Mouse (Mus musculus) heart, embryonic 10.5 days (tissue): ENCODE data around the gene Mpi. TPM values are rescaled to one million over a fixed set of nuclear protein-coding genes. Genes with fewer than 3 reads are reported as not detected.

ENCODE experiments used
- DNase-seq: peaks from one replicate; pipeline ENCODE4 v3.0.0-alpha.2; 2017; ENCODE audit warnings: low spot score
- H3K27ac ChIP-seq: fragments of 300-500 bp; sonication (generic); 2 replicates; pipeline ENCODE4 v1.5.1; 2016; ENCODE audit warnings: mild to moderate bottlenecking
- H3K27me3 ChIP-seq: fragments of 300-500 bp; sonication (generic); 2 replicates; pipeline ENCODE4 v1.6.1; 2016; ENCODE audit warnings: mild to moderate bottlenecking; ENCODE audit not compliant: poor library complexity, insufficient read depth, severe bottlenecking
- H3K36me3 ChIP-seq: fragments of 300-500 bp; sonication (generic); 2 replicates; pipeline ENCODE4 v1.6.1; 2016; ENCODE audit warnings: mild to moderate bottlenecking, moderate library complexity
- H3K4me1 ChIP-seq: fragments of 300-500 bp; sonication (generic); 2 replicates; pipeline ENCODE4 v1.6.1; 2016; ENCODE audit warnings: mild to moderate bottlenecking
- H3K4me3 ChIP-seq: fragments of 300-500 bp; sonication (generic); 2 replicates; pipeline ENCODE4 v1.5.1; 2016; ENCODE audit warnings: mild to moderate bottlenecking, moderate library complexity
- H3K9me3 ChIP-seq: fragments of 300-500 bp; sonication (generic); 2 replicates; pipeline ENCODE4 v1.6.1; 2016; ENCODE audit warnings: mild to moderate bottlenecking, moderate library complexity
- WGBS: fragments of 180-500 bp; shearing (Covaris S2); methylation state at CpG from one replicate; pipeline ENCODE4 v1.1.7; 2016; 5-methylcytosine and 5-hydroxymethylcytosine counted together
- polyA plus RNA-seq: library from polyadenylated mRNA; unstranded; fragments of >200 nt; fragmentation: Nextera tagmentation; extraction: Ambion mirVana; gene quantifications from 2 replicates; pipeline ENCODE4 v1.2.1, GENCODE M21; 2016

The Mpi gene
- 80.6 and 102 TPM in 2 replicates for polyA plus RNA-seq

- Histone ChIP-seq H3K27me3 (no peaks in the 10 kb centered on the region), H3K27ac (peak within 1 kb of the TSS; percentile 86), H3K36me3 (peaks cover 35% of the 10 kb centered on the region), H3K4me1 (peaks cover 51% of the 10 kb centered on the region), H3K4me3 (peak within 1 kb of the TSS; percentile 81), H3K9me3 (no peaks in the 10 kb centered on the region)
- under 1% methylated on average over 28 of the region's 28 CpGs for WGBS
- peak; percentile 86 for DNase-seq
These were observed at the start of gene Mpi for GRCm38 (mm10) chr9:57552139-57552887. Gene Mpi (minus strand): TSS chr9:57552763.

GRCm38 (mm10) chr9:57602098-57602497 lies 49.5 kb upstream of the Mpi start:
- Histone ChIP-seq H3K36me3 (no peaks in the 10 kb centered on the region), H3K27ac (no peak overlapping the region), H3K27me3 (peaks cover 25% of the 10 kb centered on the region), H3K9me3 (no peaks in the 10 kb centered on the region), H3K4me3 (no peak overlapping the region), H3K4me1 (peaks cover 64% of the 10 kb centered on the region)
- 32% methylated on average over 8 of the region's 8 CpGs for WGBS
- DNase-seq: no peak

GRCm38 (mm10) chr9:57601353-57601706 lies 48.8 kb upstream of the Mpi start:
- H3K4me1 ChIP-seq: peaks cover 63% of the 10 kb centered on the region
- no peak for DNase-seq
- no peaks in the 10 kb centered on the region for H3K9me3 ChIP-seq
- H3K4me3 ChIP-seq: no peak overlapping the region
- H3K27me3 ChIP-seq: peaks cover 17% of the 10 kb centered on the region
- 42% methylated on average over 2 of the region's 2 CpGs for WGBS
- H3K27ac ChIP-seq: peak overlapping the region; percentile 68
- peaks cover under 1% of the 10 kb centered on the region; the same call in 1 of the 2 replicates for H3K36me3 ChIP-seq

GRCm38 (mm10) chr9:57600620-57601352 lies 48.2 kb upstream of the Mpi start:
- peaks cover 57% of the 10 kb centered on the region for H3K4me1 ChIP-seq

GRCm38 (mm10) chr9:57598851-57599563 lies 46.4 kb upstream of the Mpi start:
- H3K27ac ChIP-seq: peak overlapping the region; percentile 68
- no peaks in the 10 kb centered on the region for H3K9me3 ChIP-seq
- 55% methylated on average over 8 of the region's 8 CpGs for WGBS
- peaks cover 19% of the 10 kb centered on the region for H3K36me3 ChIP-seq
- H3K4me1 ChIP-seq: peaks cover 68% of the 10 kb centered on the region
- H3K27me3 ChIP-seq: no peaks in the 10 kb centered on the region
- H3K4me3 ChIP-seq: no peak overlapping the region
- DNase-seq: no peak

More at GRCm38 (mm10) chr9:57600620-57601352, 48.2 kb upstream of the Mpi start:
- peak; percentile 92 for DNase-seq
- Histone ChIP-seq H3K36me3 (peaks cover 4% of the 10 kb centered on the region; the same call in 1 of the 2 replicates), H3K9me3 (no peaks in the 10 kb centered on the region), H3K27me3 (peaks cover 12% of the 10 kb centered on the region; the same call in 1 of the 2 replicates), H3K27ac (peak overlapping the region; percentile 68), H3K4me3 (no peak overlapping the region; the same call in 1 of the 2 replicates)
- 3% methylated on average over 3 of the region's 3 CpGs for WGBS

GRCm38 (mm10) chr9:57597929-57598382 lies 45.4 kb upstream of the Mpi start:
- peaks cover 2% of the 10 kb centered on the region; the same call in 1 of the 2 replicates for H3K27me3 ChIP-seq
- H3K9me3 ChIP-seq: no peaks in the 10 kb centered on the region
- 0 out of 2 replicates have a peak overlapping the region, but pooled peaks have one; percentile 0 for H3K4me3 ChIP-seq
- WGBS: 13% methylated on average over 4 of the region's 4 CpGs
- peaks cover 79% of the 10 kb centered on the region for H3K4me1 ChIP-seq
- H3K36me3 ChIP-seq: peaks cover 30% of the 10 kb centered on the region
- no peak for DNase-seq
- H3K27ac ChIP-seq: peak overlapping the region; percentile 68

GRCm38 (mm10) chr9:57597265-57597664 lies 44.7 kb upstream of the Mpi start:
- DNase-seq: no peak
- Histone ChIP-seq H3K27me3 (peaks cover 4% of the 10 kb centered on the region; the same call in 1 of the 2 replicates), H3K27ac (0 out of 2 replicates have a peak overlapping the region, but pooled peaks have one; percentile 68), H3K36me3 (peaks cover 37% of the 10 kb centered on the region), H3K4me1 (peaks cover 79% of the 10 kb centered on the region), H3K9me3 (no peaks in the 10 kb centered on the region), H3K4me3 (no peak overlapping the region)
- 82% methylated on average over 8 of the region's 8 CpGs for WGBS

GRCm38 (mm10) chr9:57594174-57594509 lies 41.6 kb upstream of the Mpi start:
- H3K27me3 ChIP-seq: peaks cover 4% of the 10 kb centered on the region; the same call in 1 of the 2 replicates
- no peaks in the 10 kb centered on the region for H3K9me3 ChIP-seq
- peaks cover 49% of the 10 kb centered on the region for H3K36me3 ChIP-seq
- WGBS: 40% methylated on average over 9 of the region's 9 CpGs
- no peak overlapping the region for H3K27ac ChIP-seq
- H3K4me1 ChIP-seq: peaks cover 66% of the 10 kb centered on the region
- no peak for DNase-seq
- H3K4me3 ChIP-seq: no peak overlapping the region

GRCm38 (mm10) chr9:57593454-57594173 lies 41.1 kb upstream of the Mpi start:
- no peak for DNase-seq
- 53% methylated on average over 12 of the region's 12 CpGs for WGBS
- Histone ChIP-seq H3K36me3 (peaks cover 49% of the 10 kb centered on the region), H3K4me1 (peaks cover 66% of the 10 kb centered on the region), H3K4me3 (peak overlapping the region; percentile 0; the same call in 1 of the 2 replicates), H3K27ac (no peak overlapping the region), H3K27me3 (peaks cover 4% of the 10 kb centered on the region; the same call in 1 of the 2 replicates), H3K9me3 (no peaks in the 10 kb centered on the region)

- H3K4me3 ChIP-seq: peak overlapping the region; percentile 72; the same call in 1 of the 2 replicates
- peaks cover 4% of the 10 kb centered on the region; the same call in 1 of the 2 replicates for H3K27me3 ChIP-seq
- peaks cover 63% of the 10 kb centered on the region for H3K36me3 ChIP-seq
- H3K27ac ChIP-seq: no peak overlapping the region
- H3K4me1 ChIP-seq: peaks cover 60% of the 10 kb centered on the region
- WGBS: 28% methylated on average over 5 of the region's 5 CpGs
- DNase-seq: no peak
- H3K9me3 ChIP-seq: no peaks in the 10 kb centered on the region
These were observed 38.2 kb upstream of the Mpi start for GRCm38 (mm10) chr9:57590726-57591125.

- Histone ChIP-seq H3K4me1 (peaks cover 54% of the 10 kb centered on the region), H3K9me3 (no peaks in the 10 kb centered on the region), H3K27ac (peak within 1 kb of the TSS; percentile 90), H3K4me3 (peak within 1 kb of the TSS; percentile 72), H3K36me3 (peaks cover 62% of the 10 kb centered on the region), H3K27me3 (peaks cover 4% of the 10 kb centered on the region; the same call in 1 of the 2 replicates)
- peak; percentile 91 for DNase-seq
- under 1% methylated on average over 58 of the region's 58 CpGs for WGBS
These were observed 36.9 kb upstream of the Mpi start, which contains the start of gene Ulk3 for GRCm38 (mm10) chr9:57589224-57590126. Gene Ulk3 (plus strand): TSS chr9:57589452.
